In genomic region chr7:97297466-97297865, GRCm38 (mm10) we compare ENCODE assay signal across 9 mouse cellular contexts. TPM values are rescaled to one million over a fixed set of nuclear protein-coding genes. Genes with fewer than 3 reads are reported as not detected.
DNase-seq lines count a peak whose midpoint lies in the region; ATAC-seq lines count a peak whose summit lies in the region.
"Had no signal": no experiment of that assay in that cellular context is flagged by ENCODE, and none has a peak within 500 bp of the region (broad histone marks: within the 10 kb centered on the region; RNA-seq: fewer than 3 reads in every experiment).

No protein-coding gene starts in this region.

- DNase-seq in kidney, adult 18-20 months: peak; percentile 65
- peak; percentile 71 for DNase-seq in brain, adult 2 months (ENCODE audit: low read depth, low spot score)
- DNase-seq in fibroblast of lung, adult 2 months (ENCODE audit: low read depth): peak; percentile 21
- DNase-seq in left cerebral cortex, postnatal 10 days (ENCODE audit: extremely low spot score in 1 of 2, low spot score in 2 of 2): peak; percentile 51 to 70
- DNase-seq in splenic B cell, adult 2 months (ENCODE audit: low read depth, low spot score): peak; percentile 75

- H3K36me3 ChIP-seq in kidney, embryonic 14.5 days (ENCODE audit: control insufficient read depth, insufficient read depth, low read length): peaks cover 32% of the 10 kb centered on the region
- peaks cover 15% of the 10 kb centered on the region; the same call in 1 of the 2 replicates for H3K36me3 ChIP-seq in hindbrain, embryonic 15.5 days
- peaks cover 25% of the 10 kb centered on the region; the same call in 1 of the 2 replicates for H3K36me3 ChIP-seq in midbrain, embryonic 13.5 days
- H3K36me3 ChIP-seq in splenic B cell, adult 2 months (ENCODE audit: control insufficient read depth, insufficient read depth, low read length, poor library complexity, severe bottlenecking): no peaks in the 10 kb centered on the region

- H3K4me1 ChIP-seq in kidney, embryonic 14.5 days (ENCODE audit: control insufficient read depth, insufficient read depth, low read length): no peaks in the 10 kb centered on the region
- H3K4me1 ChIP-seq in hindbrain, embryonic 15.5 days (replicated peaks): no peaks in the 10 kb centered on the region
- no peaks in the 10 kb centered on the region for H3K4me1 ChIP-seq in midbrain, embryonic 13.5 days (replicated peaks)
- H3K4me1 ChIP-seq: embryonic facial prominence, embryonic 15.5 days had no signal

- no peak overlapping the region for H3K4me3 ChIP-seq in kidney, embryonic 14.5 days (ENCODE audit: low read length)
- H3K4me3 ChIP-seq in hindbrain, embryonic 15.5 days: no peak overlapping the region
- H3K4me3 ChIP-seq in midbrain, embryonic 13.5 days (replicated peaks): no peak overlapping the region
- H3K4me3 ChIP-seq: embryonic facial prominence, embryonic 15.5 days had no signal

- no peak for ATAC-seq in kidney, embryonic 14.5 days (ENCODE audit: low FRiP score, low TSS enrichment)
- ATAC-seq in hindbrain, embryonic 15.5 days (ENCODE audit: low FRiP score, low read depth): peak; percentile 42
- peak; percentile 72 for ATAC-seq in midbrain, embryonic 13.5 days

- H3K27me3 ChIP-seq in kidney, embryonic 14.5 days (ENCODE audit: control insufficient read depth, insufficient read depth, low read length): no peaks in the 10 kb centered on the region
- no peaks in the 10 kb centered on the region for H3K27me3 ChIP-seq in hindbrain, embryonic 15.5 days
- H3K27me3 ChIP-seq in midbrain, embryonic 13.5 days: no peaks in the 10 kb centered on the region
- H3K27me3 ChIP-seq in splenic B cell, adult 2 months (ENCODE audit: control insufficient read depth, insufficient read depth, low read length, poor library complexity, severe bottlenecking): no peaks in the 10 kb centered on the region
- H3K27me3 ChIP-seq: embryonic facial prominence, embryonic 15.5 days had no signal

- intact Hi-C loops in left cerebral cortex, postnatal 10 days (cut with DNase I): loop anchor here (1.0 kb wide), 1 partner anchor 216 kb away; the partner anchor contains the start of gene Gab2

- no peaks in the 10 kb centered on the region for H3K9me3 ChIP-seq in kidney, embryonic 14.5 days (ENCODE audit: control insufficient read depth, low read length)
- no peaks in the 10 kb centered on the region for H3K9me3 ChIP-seq in hindbrain, embryonic 15.5 days
- no peaks in the 10 kb centered on the region for H3K9me3 ChIP-seq in midbrain, embryonic 13.5 days
- H3K9me3 ChIP-seq: embryonic facial prominence, embryonic 15.5 days had no signal

- H3K9ac ChIP-seq in kidney, embryonic 14.5 days (ENCODE audit: low read depth, low read length): no peak overlapping the region
- no peak overlapping the region for H3K9ac ChIP-seq in hindbrain, embryonic 15.5 days
- H3K9ac ChIP-seq in midbrain, embryonic 13.5 days (replicated peaks): no peak overlapping the region
- H3K9ac ChIP-seq: embryonic facial prominence, embryonic 15.5 days had no signal

- 0% methylated on average over 2 of the region's 2 CpGs for WGBS in kidney, embryonic 14.5 days
- WGBS in hindbrain, embryonic 15.5 days: 5% methylated on average over 2 of the region's 2 CpGs
- 2% methylated on average over 2 of the region's 2 CpGs for WGBS in midbrain, embryonic 13.5 days

- H3K4me2 ChIP-seq in kidney, embryonic 14.5 days (replicated peaks; ENCODE audit: low read depth, low read length): no peak overlapping the region
- H3K4me2 ChIP-seq in hindbrain, embryonic 15.5 days: no peak overlapping the region
- no peak overlapping the region for H3K4me2 ChIP-seq in midbrain, embryonic 13.5 days (replicated peaks)
- H3K4me2 ChIP-seq: embryonic facial prominence, embryonic 15.5 days had no signal

- no peak overlapping the region for H3K27ac ChIP-seq in kidney, embryonic 14.5 days (ENCODE audit: low read depth, low read length)
- H3K27ac ChIP-seq in hindbrain, embryonic 15.5 days (replicated peaks): no peak overlapping the region
- H3K27ac ChIP-seq in midbrain, embryonic 13.5 days: no peak overlapping the region
- H3K27ac ChIP-seq: embryonic facial prominence, embryonic 15.5 days had no signal

RNA-seq across cellular contexts. Expression of gene Usp35, which starts 34.4 kb away (rescaled TPM):
- polyA plus RNA-seq in kidney, embryonic 14.5 days (2014; fragmentation: Nextera tagmentation; extraction: Ambion mirVana): 1.8 and 2.4 TPM in 2 replicates
- 3.6 and 5.2 TPM in 2 replicates for polyA plus RNA-seq in hindbrain, embryonic 15.5 days (2015; fragmentation: Nextera tagmentation; extraction: Ambion mirVana)
- total RNA-seq in left cerebral cortex, postnatal 10 days (2021): 10 to 100 TPM in 1 of 2 experiments, 1 to 10 TPM in 1; 9.7 to 12.0 TPM
- 2.6 and 2.8 TPM in 2 replicates for polyA plus RNA-seq in midbrain, embryonic 13.5 days (2015; fragmentation: Nextera tagmentation; extraction: Ambion mirVana)

RNA-seq across cellular contexts. Expression of gene Kctd21, which starts 34.7 kb away (rescaled TPM):
- 2.2 and 4.6 TPM in 2 replicates for polyA plus RNA-seq in kidney, embryonic 14.5 days (2014; fragmentation: Nextera tagmentation; extraction: Ambion mirVana)
- polyA plus RNA-seq in hindbrain, embryonic 15.5 days (2015; fragmentation: Nextera tagmentation; extraction: Ambion mirVana): 7.3 and 7.7 TPM in 2 replicates
- 1 to 10 TPM; 7.4 to 7.6 TPM for total RNA-seq in left cerebral cortex, postnatal 10 days (2021)
- polyA plus RNA-seq in midbrain, embryonic 13.5 days (2015; fragmentation: Nextera tagmentation; extraction: Ambion mirVana): 6.9 and 8.3 TPM in 2 replicates

Comparison
In these comparisons a context has a peak if more than half of its experiments do, and no peak if none do; other contexts are left out.
1. DNase-seq: peak in every context shown above with its lines; median percentile 75 in splenic B cell, adult 2 months; 71 in brain, adult 2 months; 65 in kidney, adult 18-20 months; 60 in left cerebral cortex, postnatal 10 days; 21 in fibroblast of lung, adult 2 months.